Mouse (Mus musculus) lung, postnatal 0 days (tissue): ENCODE measurements at regions not wholly inside any gene's neighbourhood (a gene's known extent, or its start where the extent isn't known, plus 50 kb on each side); places are given as distances from the start of the nearest gene placed in this dataset.

ENCODE experiments used
- CTCF ChIP-seq: IDR thresholded peaks from 2 replicates; pipeline ENCODE4 v1.5.1; 2016; ENCODE audit warnings: antibody characterized with exemption, mild to moderate bottlenecking
- EP300 ChIP-seq: IDR thresholded peaks from 2 replicates; pipeline ENCODE4 v1.6.1; 2016; ENCODE audit warnings: antibody characterized with exemption, mild to moderate bottlenecking, control low read depth

DNA sequence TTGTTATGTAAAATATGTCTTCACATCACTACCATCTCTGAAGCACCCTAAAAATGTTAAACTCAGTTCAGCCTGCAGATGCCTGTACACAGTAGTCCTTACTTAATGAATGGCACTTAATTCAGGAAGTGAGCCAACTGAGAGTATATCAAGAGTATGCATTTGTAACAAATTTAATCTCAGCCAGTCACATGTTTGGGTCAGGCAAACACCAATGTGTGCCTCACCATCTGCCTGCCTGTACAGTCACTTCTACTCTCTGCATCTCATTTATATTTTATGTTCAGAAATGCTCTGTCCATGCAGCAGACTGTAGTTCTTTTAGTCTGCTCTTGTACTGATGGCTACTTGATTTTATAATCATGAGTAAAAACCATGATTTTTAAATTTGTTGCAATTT, 1135.1 kb downstream of the Hace1 start:
- no peak for TF ChIP-seq EP300
- TF ChIP-seq CTCF: no peak
